Mouse (Mus musculus): ENCODE data around the gene Rnf43.

The Rnf43 gene

GRCm38 (mm10) chr11:87745632-87746555, 83.4 kb downstream of the Rnf43 start:
- no peak for DNase-seq (ENCODE audit: low spot score)

DNA sequence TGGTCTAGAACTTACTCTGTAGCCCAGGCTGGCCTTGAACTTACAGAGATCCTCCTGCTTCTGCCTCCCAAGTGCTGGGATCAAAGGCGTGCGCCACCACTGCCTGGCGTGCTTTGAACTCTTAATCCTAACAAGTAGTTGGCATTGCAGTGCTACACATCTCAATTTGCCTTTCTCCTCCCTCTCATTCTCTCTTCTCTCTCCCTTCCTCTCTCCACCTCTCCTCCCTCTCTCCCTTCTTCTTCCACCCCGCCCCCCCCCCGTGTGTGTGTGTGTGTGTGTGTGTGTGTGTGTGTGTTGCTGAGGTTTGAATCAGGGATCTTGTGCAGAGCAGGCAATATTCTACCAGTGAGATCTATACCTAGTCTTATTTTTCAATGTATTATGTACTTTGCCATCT, 84.8 kb downstream of the Rnf43 start:
- DNase-seq (ENCODE audit: low spot score) = no peak

DNA sequence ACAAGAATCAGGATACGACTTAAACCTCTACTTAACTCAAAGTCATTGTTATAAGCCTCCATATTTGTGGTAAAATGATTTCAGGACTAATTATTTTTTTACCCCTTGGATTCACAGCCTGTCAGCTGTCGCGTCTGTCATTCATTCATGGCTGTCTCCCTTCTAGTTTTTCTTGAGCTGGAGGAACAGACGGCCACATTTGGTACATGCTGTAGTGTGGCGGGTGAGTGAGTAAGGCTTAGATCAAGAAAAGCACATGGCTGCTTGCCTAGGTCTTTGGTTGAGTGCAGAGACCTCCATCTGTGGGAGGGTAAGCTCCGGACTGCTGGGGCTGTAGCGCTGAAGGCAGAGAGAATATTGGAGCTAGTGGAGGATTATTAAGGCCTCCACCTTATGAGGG, 85.2 kb downstream of the Rnf43 start:
- no peak for DNase-seq (ENCODE audit: low spot score)

- no peak for DNase-seq (ENCODE audit: low spot score)
Measured at GRCm38 (mm10) chr11:87748132-87749119, 85.9 kb downstream of the Rnf43 start.

DNA sequence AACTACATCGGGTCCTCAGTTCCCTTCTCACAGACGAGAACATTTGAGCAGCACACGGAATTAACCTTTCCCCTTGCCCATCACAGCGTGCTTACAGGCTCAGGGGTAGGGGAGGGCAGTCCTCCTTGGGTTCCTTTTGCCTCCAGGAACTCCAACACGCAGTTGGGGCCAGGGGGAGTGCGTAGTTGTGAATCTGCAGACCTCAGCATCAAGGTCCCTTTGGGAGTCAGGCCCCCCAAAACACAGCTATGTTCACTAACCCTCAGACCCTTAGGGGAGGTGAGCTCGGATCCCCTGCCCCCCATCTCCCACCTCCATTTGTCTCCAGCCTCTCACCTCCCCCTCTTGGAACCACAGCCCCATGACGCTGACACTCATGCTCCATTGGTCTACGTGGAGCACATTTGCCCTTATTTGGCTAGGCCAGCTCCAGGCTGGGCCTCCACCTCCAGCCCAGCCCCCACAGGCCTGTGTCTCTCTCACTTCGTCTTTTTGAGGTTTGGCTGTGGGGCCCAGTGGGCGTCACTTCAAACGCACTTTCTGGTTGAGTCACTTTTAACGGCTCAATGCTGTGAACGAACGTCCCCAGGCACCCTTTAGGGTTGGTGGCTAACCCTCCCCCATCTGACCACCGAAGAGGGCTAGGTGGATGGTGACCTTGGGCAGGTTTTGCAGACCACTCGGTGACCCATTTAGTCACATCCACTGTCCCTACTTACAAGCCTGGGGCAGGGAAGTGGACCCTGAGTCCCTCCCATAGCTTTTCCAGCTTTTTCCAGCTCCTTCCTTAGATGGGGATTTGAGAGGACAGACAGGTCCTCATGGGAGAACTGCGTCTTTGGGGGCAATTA, 86.9 kb downstream of the Rnf43 start:
- DNase-seq (ENCODE audit: low spot score) = no peak

GRCm38 (mm10) chr11:87750043-87750421, 87.5 kb downstream of the Rnf43 start:
- DNase-seq (ENCODE audit: low spot score) = no peak

GRCm38 (mm10) chr11:87750521-87750920, 88.0 kb downstream of the Rnf43 start:
- DNase-seq (ENCODE audit: low spot score) = no peak

- no peak for DNase-seq (ENCODE audit: low spot score)
Measured at GRCm38 (mm10) chr11:87751031-87751430, 88.5 kb downstream of the Rnf43 start.

DNA sequence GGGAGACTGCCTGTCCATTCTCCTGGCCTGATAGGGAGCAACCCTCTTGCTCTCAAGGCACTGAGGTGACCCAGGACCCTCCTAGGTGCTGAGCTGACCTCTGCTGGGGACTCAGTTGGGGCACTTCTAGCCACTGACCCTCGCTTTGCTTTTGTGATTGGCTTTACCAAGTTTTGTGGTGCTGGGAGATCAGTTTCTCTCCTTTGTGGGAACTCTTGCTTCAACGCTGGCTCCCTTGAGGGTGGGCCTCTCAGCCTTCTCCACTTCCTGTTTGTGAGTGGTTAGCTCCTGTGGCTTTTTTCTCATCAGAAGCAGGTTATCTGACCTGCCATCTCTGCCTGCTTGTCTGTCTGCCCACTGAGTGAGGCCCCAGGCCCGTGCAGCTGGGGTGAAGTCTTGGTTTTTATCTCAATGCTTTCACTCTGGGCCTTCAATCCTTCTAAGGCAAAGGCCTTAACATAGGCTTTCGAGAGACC, 89.0 kb downstream of the Rnf43 start:
- DNase-seq (ENCODE audit: low spot score) = no peak

DNA sequence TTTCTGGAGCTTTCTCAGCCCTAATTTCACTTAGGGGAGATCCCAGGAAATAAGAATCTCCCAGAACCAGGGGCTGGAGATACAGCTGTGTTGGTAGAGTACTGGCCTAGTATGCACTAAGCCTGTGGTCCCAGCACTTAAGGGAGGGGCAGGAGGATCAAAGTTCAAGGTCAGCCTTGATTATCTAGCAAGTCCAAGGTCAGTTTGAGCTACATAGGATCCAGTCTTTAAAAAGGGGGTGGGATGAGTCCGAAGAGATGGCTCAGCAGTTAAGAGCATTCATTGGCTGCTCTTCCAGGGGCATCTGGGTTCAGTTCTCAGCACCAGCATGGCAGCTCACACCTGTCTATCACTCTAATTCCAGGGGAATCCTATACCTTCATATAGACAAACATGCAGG, 89.8 kb downstream of the Rnf43 start:
- no peak for DNase-seq (ENCODE audit: low spot score)

DNA sequence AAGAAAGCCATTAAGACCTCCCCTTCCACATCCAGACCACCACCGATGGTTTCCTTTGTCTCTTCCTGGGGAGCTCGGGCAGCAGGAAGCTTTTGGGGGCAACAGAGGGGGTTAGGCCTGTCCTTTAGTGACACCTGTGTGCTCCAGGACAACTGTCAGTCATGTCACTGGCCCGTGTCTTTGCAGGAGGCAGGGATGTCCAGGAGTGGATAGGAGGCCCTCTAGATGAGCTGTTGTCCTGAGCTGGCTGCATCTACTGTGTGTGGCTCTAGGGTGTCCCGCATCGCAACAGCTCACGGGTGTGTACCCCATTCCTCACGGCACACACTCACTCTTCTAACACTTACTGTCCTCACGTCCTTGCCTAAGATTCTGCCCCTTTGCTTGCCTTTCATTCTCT, 90.7 kb downstream of the Rnf43 start:
- no peak for DNase-seq (ENCODE audit: low spot score)

GRCm38 (mm10) chr11:87753891-87754501, 91.5 kb downstream of the Rnf43 start:
- no peak for DNase-seq (ENCODE audit: low spot score)

DNA sequence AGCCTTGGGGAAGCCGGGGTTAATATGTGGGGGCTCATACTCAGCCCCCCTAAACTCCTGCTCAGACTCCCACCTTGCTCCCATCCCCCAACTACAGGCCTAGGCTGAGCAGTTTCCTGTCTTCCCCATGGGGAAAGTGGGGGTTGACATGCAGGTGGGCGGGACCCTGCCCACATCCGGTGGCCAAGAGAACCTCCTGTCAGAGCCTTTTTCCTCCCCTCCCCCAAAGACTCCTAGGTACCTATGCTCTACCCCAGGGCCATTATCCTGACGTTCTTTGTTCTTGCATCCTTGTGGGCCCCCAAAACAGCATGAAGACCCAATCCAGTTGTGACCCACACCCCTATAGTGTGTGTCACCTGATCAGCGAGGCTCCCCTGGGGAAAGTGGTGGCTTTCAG, 92.1 kb downstream of the Rnf43 start:
- DNase-seq (ENCODE audit: low spot score) = no peak

DNA sequence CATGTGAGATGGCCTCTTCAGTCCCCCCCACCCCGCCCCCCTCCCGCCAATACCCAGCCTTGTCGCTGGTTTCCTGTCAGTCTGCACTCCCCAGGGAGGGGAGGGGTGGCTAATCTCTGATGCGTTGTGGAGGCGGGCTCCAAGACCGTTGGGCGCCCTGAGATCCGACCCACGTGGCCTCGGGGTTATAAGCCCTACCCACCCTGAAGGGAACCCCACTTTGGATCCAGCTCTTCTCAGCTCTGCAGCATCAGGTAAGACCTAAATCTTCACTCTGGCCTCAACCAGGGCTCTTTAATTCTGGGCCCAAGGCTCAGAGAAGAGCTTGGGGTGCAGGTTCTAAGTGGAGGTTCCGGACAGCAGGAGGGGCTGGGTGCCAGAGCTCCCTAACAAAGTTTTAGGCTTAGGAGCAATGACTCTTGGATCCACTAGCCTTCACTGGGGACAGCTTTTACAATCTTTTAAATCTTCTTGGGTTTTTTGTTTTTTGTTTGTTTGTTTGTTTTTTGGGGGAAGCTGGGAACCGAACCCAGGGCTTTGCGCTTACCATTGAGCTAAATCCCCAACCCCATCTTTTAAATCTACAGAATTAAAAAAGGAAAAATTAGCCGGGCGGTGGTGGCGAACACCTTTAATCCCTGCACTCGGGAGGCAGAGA, 93.0 kb downstream of the Rnf43 start:
- no peak for DNase-seq (ENCODE audit: low spot score)

DNA sequence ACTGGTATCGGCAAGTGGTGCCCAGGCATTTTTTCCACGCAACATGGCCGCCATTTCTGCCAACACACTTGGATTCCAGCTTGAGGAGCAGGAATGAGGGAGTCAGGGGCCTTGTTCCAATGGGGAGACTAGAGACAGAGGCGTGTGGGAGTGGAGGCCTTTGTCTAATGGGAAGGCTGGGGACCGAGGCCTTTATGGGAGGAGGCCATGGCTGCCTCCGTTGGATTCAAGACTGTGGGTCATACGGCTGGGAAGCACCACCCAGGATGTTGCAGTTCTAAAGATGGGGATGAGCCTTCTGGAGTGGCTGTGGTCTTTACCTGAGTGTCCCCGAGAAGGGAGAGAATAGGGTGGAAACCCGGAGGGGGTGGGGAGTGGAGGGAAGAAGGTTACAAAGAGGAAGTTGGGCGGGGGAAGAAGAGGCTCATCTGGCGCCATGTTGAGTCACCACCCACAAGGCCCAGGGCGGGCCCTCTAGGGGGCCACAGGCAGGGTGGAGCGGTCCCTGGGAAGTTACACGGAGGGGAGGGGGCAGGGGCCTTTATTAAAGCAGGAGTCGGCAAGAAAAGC, 93.8 kb downstream of the Rnf43 start:
- no peak for DNase-seq (ENCODE audit: low spot score)

- no peak for DNase-seq (ENCODE audit: low spot score)
Measured at GRCm38 (mm10) chr11:87757001-87757954, 94.8 kb downstream of the Rnf43 start.

GRCm38 (mm10) chr11:87758161-87758911, 95.8 kb downstream of the Rnf43 start:
- no peak for DNase-seq (ENCODE audit: low spot score)

GRCm38 (mm10) chr11:87758957-87759608, 96.6 kb downstream of the Rnf43 start:
- no peak for DNase-seq (ENCODE audit: low spot score)

All from adipocyte (in vitro differentiated cells).